In the genomic region with DNA sequence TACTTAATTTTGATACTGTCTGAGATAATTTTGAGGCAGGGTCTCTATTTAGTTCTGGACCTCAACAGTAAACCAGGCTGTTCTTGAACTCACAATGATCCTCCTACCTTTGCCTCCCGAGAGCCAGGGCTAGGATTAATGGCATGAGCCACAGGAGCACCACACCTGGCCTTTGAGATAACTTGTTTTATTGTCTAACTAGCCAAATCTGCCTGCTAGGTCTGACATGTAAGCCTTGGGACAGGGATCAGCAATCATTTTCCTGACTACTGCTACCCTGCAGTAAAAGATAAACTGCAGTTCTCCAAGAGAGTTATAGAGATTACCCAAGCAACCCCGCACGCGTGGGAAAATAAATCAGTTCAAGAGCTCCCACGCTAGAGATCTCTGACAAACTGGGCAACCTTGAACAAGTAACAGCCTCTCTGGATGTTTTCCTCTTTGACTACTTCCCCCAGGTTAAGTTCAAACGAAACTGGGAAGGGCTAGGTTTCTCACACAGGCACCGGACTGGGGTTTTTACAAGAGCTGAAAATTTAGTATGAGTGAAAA, we compare ENCODE assay signal across 8 mouse cellular contexts. TPM values are rescaled to one million over a fixed set of nuclear protein-coding genes. Genes with fewer than 3 reads are reported as not detected.
DNase-seq lines count a peak whose midpoint lies in the region; ATAC-seq and TF ChIP-seq lines count a peak whose summit lies in the region.

No protein-coding gene starts in this region.

- no peaks in the 10 kb centered on the region for H3K9me3 ChIP-seq in embryonic facial prominence, embryonic 15.5 days (replicated peaks)
- no peaks in the 10 kb centered on the region for H3K9me3 ChIP-seq in limb, embryonic 11.5 days (ENCODE audit: control insufficient read depth, low read length)

- H3K36me3 ChIP-seq in liver, adult 2 months (ENCODE audit: control insufficient read depth, insufficient read depth, low read length): no peaks in the 10 kb centered on the region
- H3K36me3 ChIP-seq in embryonic facial prominence, embryonic 15.5 days: peaks cover 5% of the 10 kb centered on the region; the same call in 1 of the 2 replicates
- H3K36me3 ChIP-seq in limb, embryonic 11.5 days (ENCODE audit: control insufficient read depth, insufficient read depth, low read length): no peaks in the 10 kb centered on the region

- peak overlapping the region; percentile 88; the same call in 1 of the 2 replicates for H3K27ac ChIP-seq in liver, adult 2 months (replicated peaks; ENCODE audit: insufficient read depth, low read depth, low read length)
- peak overlapping the region; percentile 92 for H3K27ac ChIP-seq in embryonic facial prominence, embryonic 15.5 days (replicated peaks)
- no peak overlapping the region for H3K27ac ChIP-seq in limb, embryonic 11.5 days (replicated peaks; ENCODE audit: low read depth, low read length)
- no peak overlapping the region; the same call in 1 of the 2 replicates for H3K27ac ChIP-seq in olfactory bulb, adult 2 months (ENCODE audit: insufficient read depth, low read depth, low read length)

- H3K4me1 ChIP-seq in liver, adult 2 months (ENCODE audit: control insufficient read depth, insufficient read depth, low read length): peaks cover 10% of the 10 kb centered on the region
- H3K4me1 ChIP-seq in embryonic facial prominence, embryonic 15.5 days: peaks cover 33% of the 10 kb centered on the region
- H3K4me1 ChIP-seq in limb, embryonic 11.5 days (ENCODE audit: control insufficient read depth, insufficient read depth, low read length): 0 out of 2 replicates have a peak, but pooled peaks cover 2% of the 10 kb centered on the region
- peaks cover 16% of the 10 kb centered on the region for H3K4me1 ChIP-seq in olfactory bulb, adult 2 months (ENCODE audit: control insufficient read depth, insufficient read depth, low read length)

- H3K4me3 ChIP-seq in liver, adult 2 months (ENCODE audit: insufficient read depth, low read depth, low read length): peak overlapping the region; percentile 90
- peak overlapping the region; percentile 70 for H3K4me3 ChIP-seq in embryonic facial prominence, embryonic 15.5 days (replicated peaks)
- H3K4me3 ChIP-seq in limb, embryonic 11.5 days (ENCODE audit: low read depth, low read length): peak overlapping the region; percentile 64
- H3K4me3 ChIP-seq in olfactory bulb, adult 2 months (ENCODE audit: insufficient read depth, low read depth, low read length): peak overlapping the region; percentile 72

- peak; percentile 38 for DNase-seq in liver, adult 2 months (ENCODE audit: extremely low read depth, low read depth, low spot score)
- DNase-seq in liver: no peak
- no peak for DNase-seq in limb, embryonic 11.5 days (ENCODE audit: low spot score)
- no peak for DNase-seq in urinary bladder, adult 18-20 months (ENCODE audit: low spot score in 2 of 2)
- no peak for DNase-seq in adrenal gland, adult (ENCODE audit: inconsistent age in 2 of 2, low spot score in 1 of 2)
- no peak for DNase-seq in cerebellum, postnatal 36 days

- no peaks in the 10 kb centered on the region for H3K27me3 ChIP-seq in liver, adult 2 months (ENCODE audit: control insufficient read depth, insufficient read depth, low read length)
- no peaks in the 10 kb centered on the region for H3K27me3 ChIP-seq in embryonic facial prominence, embryonic 15.5 days
- H3K27me3 ChIP-seq in limb, embryonic 11.5 days (ENCODE audit: control insufficient read depth, insufficient read depth, low read length): no peaks in the 10 kb centered on the region

- no peak for ATAC-seq in embryonic facial prominence, embryonic 15.5 days (ENCODE audit: insufficient number of reproducible peaks, low FRiP score, low TSS enrichment, low read depth)
- ATAC-seq in limb, embryonic 11.5 days (ENCODE audit: insufficient number of reproducible peaks, low FRiP score, low TSS enrichment, low read depth): no peak

- peak overlapping the region; percentile 98 for H3K9ac ChIP-seq in liver, adult 2 months (ENCODE audit: low read depth, low read length)
- peak overlapping the region; percentile 85 for H3K9ac ChIP-seq in embryonic facial prominence, embryonic 15.5 days
- H3K9ac ChIP-seq in limb, embryonic 11.5 days (ENCODE audit: low read length): peak overlapping the region; percentile 68

- WGBS in liver, adult 2 months: 4% methylated on average over 7 of the region's 7 CpGs
- WGBS in embryonic facial prominence, embryonic 15.5 days: 7% methylated on average over 7 of the region's 7 CpGs
- 14% methylated on average over 7 of the region's 7 CpGs for WGBS in limb, embryonic 11.5 days
- WGBS in olfactory bulb, adult 2 months: 3% methylated on average over 7 of the region's 7 CpGs

- TF ChIP-seq POLR2A in liver, adult 2 months (IDR thresholded peaks at IDR 0.05; ENCODE audit: extremely low read depth, insufficient read depth, low read length): no peak
- TF ChIP-seq POLR2A in olfactory bulb, adult 2 months (IDR thresholded peaks at IDR 0.05; ENCODE audit: insufficient read depth, low read depth, low read length): no peak

- no peaks in the 10 kb centered on the region for H3K79me2 ChIP-seq in liver, adult 2 months (ENCODE audit: control insufficient read depth, insufficient read depth, low read length)

- H3K4me2 ChIP-seq in embryonic facial prominence, embryonic 15.5 days (replicated peaks): peak overlapping the region; percentile 79
- peak overlapping the region; percentile 93 for H3K4me2 ChIP-seq in limb, embryonic 11.5 days (ENCODE audit: low read depth, severe bottlenecking)

- no peak for TF ChIP-seq CTCF in liver, adult 2 months (IDR thresholded peaks at IDR 0.05; ENCODE audit: low read depth, low read length)
- TF ChIP-seq CTCF in olfactory bulb, adult 2 months (IDR thresholded peaks at IDR 0.05; ENCODE audit: insufficient read depth, low read depth, low read length): no peak

RNA-seq across cellular contexts. Expression of gene Snx21, which starts 0.7 kb away (rescaled TPM):
- total RNA-seq in liver, adult 2 months (2014; rRNA removed): 10.8 and 12.6 TPM in 2 replicates
- polyA plus RNA-seq in liver, adult 2 months (2012; rRNA removed): 14.4 and 14.6 TPM in 2 replicates
- 37.1 and 37.3 TPM in 2 replicates for polyA plus RNA-seq in embryonic facial prominence, embryonic 15.5 days (2015; fragmentation: Nextera tagmentation; extraction: Ambion mirVana)
- 9.9 and 14.6 TPM in 2 replicates for polyA plus RNA-seq in limb, embryonic 11.5 days (2014; fragmentation: Nextera tagmentation; extraction: Ambion mirVana)
- not detected in 2 replicates for polyA plus RNA-seq in olfactory bulb, adult 2 months (2012; ENCODE audit: insufficient read depth, insufficient read length, low replicate concordance, missing spikeins)

RNA-seq across cellular contexts. Expression of gene Tnnc2, which starts 5.2 kb away (rescaled TPM):
- total RNA-seq in liver, adult 2 months (2014; rRNA removed): 6.1 TPM in 1 of 2 replicates, not detected in the other
- polyA plus RNA-seq in liver, adult 2 months (2012; rRNA removed): not detected in 2 replicates
- polyA plus RNA-seq in embryonic facial prominence, embryonic 15.5 days (2015; fragmentation: Nextera tagmentation; extraction: Ambion mirVana): 383 and 528 TPM in 2 replicates
- 13.8 and 14.6 TPM in 2 replicates for polyA plus RNA-seq in limb, embryonic 11.5 days (2014; fragmentation: Nextera tagmentation; extraction: Ambion mirVana)
- not detected in 2 replicates for polyA plus RNA-seq in olfactory bulb, adult 2 months (2012; ENCODE audit: insufficient read depth, insufficient read length, low replicate concordance, missing spikeins)

RNA-seq across cellular contexts. Expression of gene Ube2c, which starts 15.2 kb away (rescaled TPM):
- total RNA-seq in liver, adult 2 months (2014; rRNA removed): 0.18 and 1.9 TPM in 2 replicates
- 1.2 and 1.5 TPM in 2 replicates for polyA plus RNA-seq in liver, adult 2 months (2012; rRNA removed)
- polyA plus RNA-seq in embryonic facial prominence, embryonic 15.5 days (2015; fragmentation: Nextera tagmentation; extraction: Ambion mirVana): 297 and 302 TPM in 2 replicates
- 634 and 636 TPM in 2 replicates for polyA plus RNA-seq in limb, embryonic 11.5 days (2014; fragmentation: Nextera tagmentation; extraction: Ambion mirVana)
- polyA plus RNA-seq in olfactory bulb, adult 2 months (2012; ENCODE audit: insufficient read depth, insufficient read length, low replicate concordance, missing spikeins): not detected in 2 replicates

RNA-seq across cellular contexts. Expression of gene Acot8, which starts 19.7 kb away (rescaled TPM):
- total RNA-seq in liver, adult 2 months (2014; rRNA removed): 19.4 and 25.8 TPM in 2 replicates
- polyA plus RNA-seq in liver, adult 2 months (2012; rRNA removed): 46.1 and 53.2 TPM in 2 replicates
- polyA plus RNA-seq in embryonic facial prominence, embryonic 15.5 days (2015; fragmentation: Nextera tagmentation; extraction: Ambion mirVana): 20.7 and 20.9 TPM in 2 replicates
- 12.0 and 12.3 TPM in 2 replicates for polyA plus RNA-seq in limb, embryonic 11.5 days (2014; fragmentation: Nextera tagmentation; extraction: Ambion mirVana)
- polyA plus RNA-seq in olfactory bulb, adult 2 months (2012; ENCODE audit: insufficient read depth, insufficient read length, low replicate concordance, missing spikeins): not detected in 2 replicates

RNA-seq across cellular contexts. Expression of gene Zswim3, which starts 20.0 kb away (rescaled TPM):
- 0.83 and 1.1 TPM in 2 replicates for total RNA-seq in liver, adult 2 months (2014; rRNA removed)
- polyA plus RNA-seq in liver, adult 2 months (2012; rRNA removed): 0.73 and 0.82 TPM in 2 replicates
- polyA plus RNA-seq in embryonic facial prominence, embryonic 15.5 days (2015; fragmentation: Nextera tagmentation; extraction: Ambion mirVana): 7.3 and 7.6 TPM in 2 replicates
- polyA plus RNA-seq in limb, embryonic 11.5 days (2014; fragmentation: Nextera tagmentation; extraction: Ambion mirVana): 11.0 and 11.8 TPM in 2 replicates
- polyA plus RNA-seq in olfactory bulb, adult 2 months (2012; ENCODE audit: insufficient read depth, insufficient read length, low replicate concordance, missing spikeins): not detected in 2 replicates

Comparison
In these comparisons a context has a peak if more than half of its experiments do, and no peak if none do; other contexts are left out.
1. H3K27ac ChIP-seq: peak in liver, adult 2 months (single experiment) and embryonic facial prominence, embryonic 15.5 days (single experiment); none in limb, embryonic 11.5 days (single experiment) and olfactory bulb, adult 2 months (single experiment).
2. RNA of gene Snx21, which starts 0.7 kb away (polyA plus RNA-seq): 37.1 to 37.3 TPM in embryonic facial prominence, embryonic 15.5 days, 14.4 to 14.6 TPM in liver, adult 2 months and 9.9 to 14.6 TPM in limb, embryonic 11.5 days; not detected in olfactory bulb, adult 2 months; every median in the first group is over 10 times any median in the second.
3. RNA of gene Tnnc2, which starts 5.2 kb away (polyA plus RNA-seq): 383 to 528 TPM in embryonic facial prominence, embryonic 15.5 days; 13.8 to 14.6 TPM in limb, embryonic 11.5 days, not detected in liver, adult 2 months and not detected in olfactory bulb, adult 2 months; every median in the first group is over 10 times any median in the second.
4. RNA of gene Ube2c, which starts 15.2 kb away (polyA plus RNA-seq): 634 to 636 TPM in limb, embryonic 11.5 days, 297 to 302 TPM in embryonic facial prominence, embryonic 15.5 days and not detected in olfactory bulb, adult 2 months; 1.2 to 1.5 TPM in liver, adult 2 months; every median in the first group is over 10 times any median in the second.
5. Peak in every context shown above with its lines, with median percentiles within 50 percentile points of each other: H3K4me3 ChIP-seq and H3K9ac ChIP-seq.